Mouse (Mus musculus) mouse trophoblast stem cell (cell line): ENCODE measurements around the gene Nptx1.

ENCODE experiments used
- in situ Hi-C, 2 experiments: fragments of 300-500 bp; cut with MseI, MboI; formaldehyde crosslinking; loops; 2 replicates in 1 of 2; 3 replicates in 1 of 2; pipeline ENCODE4 v1.15.1; 2025

Nptx1 gene

GRCm38 (mm10) chr11:119547183-119547921 is at the start of gene Nptx1:
Nptx1 (minus strand) TSS chr11:119547753.
- in situ Hi-C loops: no loop called here

GRCm38 (mm10) chr11:119593966-119594365 is 46.4 kb upstream of the Nptx1 start:
- in situ Hi-C loops: no loop called here

GRCm38 (mm10) chr11:119589242-119589641 is 41.7 kb upstream of the Nptx1 start:
- in situ Hi-C loops: no loop called here

GRCm38 (mm10) chr11:119587112-119587511 is 39.6 kb upstream of the Nptx1 start:
- in situ Hi-C loops: no loop called here

GRCm38 (mm10) chr11:119586511-119586910 is 39.0 kb upstream of the Nptx1 start:
- in situ Hi-C loops: no loop called here

GRCm38 (mm10) chr11:119577721-119578120 is 30.2 kb upstream of the Nptx1 start:
- in situ Hi-C loops: no loop called here

- in situ Hi-C loops: no loop called here
Measured at GRCm38 (mm10) chr11:119576855-119577254, 29.3 kb upstream of the Nptx1 start.

GRCm38 (mm10) chr11:119572316-119573010 is 24.9 kb upstream of the Nptx1 start:
- in situ Hi-C loops: no loop called here

- in situ Hi-C loops: no loop called here
Measured at GRCm38 (mm10) chr11:119566188-119566587, 18.6 kb upstream of the Nptx1 start.

GRCm38 (mm10) chr11:119565684-119566083 is 18.1 kb upstream of the Nptx1 start:
- in situ Hi-C loops: no loop called here

- in situ Hi-C loops: no loop called here
Measured at GRCm38 (mm10) chr11:119565021-119565420, 17.5 kb upstream of the Nptx1 start.

GRCm38 (mm10) chr11:119564383-119564782 is 16.8 kb upstream of the Nptx1 start:
- in situ Hi-C loops: no loop called here

GRCm38 (mm10) chr11:119563166-119563565 is 15.6 kb upstream of the Nptx1 start:
- in situ Hi-C loops: no loop called here

- in situ Hi-C loops: no loop called here
Measured at GRCm38 (mm10) chr11:119562286-119562685, 14.7 kb upstream of the Nptx1 start.

- in situ Hi-C loops: no loop called here
Measured at GRCm38 (mm10) chr11:119558870-119559610, 11.5 kb upstream of the Nptx1 start.

GRCm38 (mm10) chr11:119557940-119558869 is 10.7 kb upstream of the Nptx1 start:
- in situ Hi-C loops: no loop called here

GRCm38 (mm10) chr11:119555170-119555569 is 7.6 kb upstream of the Nptx1 start:
- in situ Hi-C loops: no loop called here

- in situ Hi-C loops: no loop called here
Measured at GRCm38 (mm10) chr11:119554706-119555105, 7.2 kb upstream of the Nptx1 start.

- in situ Hi-C loops: no loop called here
Measured at GRCm38 (mm10) chr11:119552902-119553802, 5.6 kb upstream of the Nptx1 start.

- in situ Hi-C loops: no loop called here
Measured at GRCm38 (mm10) chr11:119552301-119552700, 4.7 kb upstream of the Nptx1 start.
